Mouse (Mus musculus) lung, postnatal 0 days (tissue): ENCODE measurements at regions not wholly inside any gene's neighbourhood (a gene's known extent, or its start where the extent isn't known, plus 50 kb on each side); places are given as distances from the start of the nearest gene placed in this dataset.

ENCODE experiments used
- CTCF ChIP-seq: IDR thresholded peaks from 2 replicates; pipeline ENCODE4 v1.5.1; 2016; ENCODE audit warnings: antibody characterized with exemption, mild to moderate bottlenecking
- EP300 ChIP-seq: IDR thresholded peaks from 2 replicates; pipeline ENCODE4 v1.6.1; 2016; ENCODE audit warnings: antibody characterized with exemption, mild to moderate bottlenecking, control low read depth

DNA sequence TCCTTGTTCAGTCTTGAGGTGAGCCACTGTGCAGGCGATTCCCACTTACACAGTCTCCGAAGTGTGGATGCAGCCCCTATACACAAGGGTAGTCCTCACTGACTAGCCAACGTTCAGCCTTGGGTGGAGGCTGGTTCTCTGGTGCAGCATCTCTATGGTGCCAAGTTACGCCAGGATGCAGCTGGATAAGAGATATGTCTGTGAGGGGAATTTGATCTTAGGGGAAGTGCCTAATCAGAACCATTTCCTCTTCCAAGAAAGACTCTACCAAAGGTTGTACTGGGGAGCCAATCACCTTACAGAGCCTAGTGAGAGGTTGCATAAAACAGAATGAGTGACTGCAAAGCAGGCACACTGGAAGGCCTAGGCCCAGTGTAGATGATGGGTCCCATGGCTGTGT, 71.0 kb upstream of the Kcnk2 start:
- TF ChIP-seq EP300 (no peak), CTCF (no peak)
